Mouse (Mus musculus): ENCODE data around the gene Baz2b.

GRCm38 (mm10) chr2:59966454-59966853 is 243.2 kb downstream of the Baz2b start:
- TF ChIP-seq EP300 (IDR thresholded peaks at IDR 0.05; ENCODE audit: low read depth in 1 of 2, low read length in 2 of 2): no peak
- TF ChIP-seq ZNF384 (IDR thresholded peaks at IDR 0.05; ENCODE audit: low read depth, low read length): no peak
- TF ChIP-seq USF2 (IDR thresholded peaks at IDR 0.05; ENCODE audit: borderline replicate concordance in 1 of 2, insufficient read depth in 1 of 2, low read depth in 1 of 2, low read length in 2 of 2): no peak
- no peak for TF ChIP-seq TBP (IDR thresholded peaks at IDR 0.05; ENCODE audit: low read depth, low read length)
- no peak for TF ChIP-seq ZMIZ1 (IDR thresholded peaks at IDR 0.05; ENCODE audit: low read depth, low read length)
- TF ChIP-seq BHLHE40 (IDR thresholded peaks at IDR 0.05; ENCODE audit: borderline replicate concordance, low read depth, low read length): no peak
- TF ChIP-seq MYC (IDR thresholded peaks at IDR 0.05; ENCODE audit: low read depth, low read length): no peak
- no peak for TF ChIP-seq POLR2A (IDR thresholded peaks at IDR 0.05; ENCODE audit: control insufficient read depth in 1 of 2, insufficient read depth in 1 of 2, low read depth in 1 of 2, low read length in 2 of 2, poor library complexity in 1 of 2)
- TF ChIP-seq CTCF (IDR thresholded peaks at IDR 0.05 in 2 of 3, conservative IDR thresholded peaks at IDR 0.05 in 1 of 3; ENCODE audit: control insufficient read depth in 1 of 3, insufficient read depth in 1 of 3, low read depth in 2 of 3, low read length in 3 of 3, poor library complexity in 1 of 3, severe bottlenecking in 1 of 3): no peak
